In genomic region chr1:132326777-132327176, GRCm38 (mm10) we compare ENCODE assay signal across 9 mouse cellular contexts. TPM values are rescaled to one million over a fixed set of nuclear protein-coding genes. Genes with fewer than 3 reads are reported as not detected.
DNase-seq lines count a peak whose midpoint lies in the region; ATAC-seq lines count a peak whose summit lies in the region.
"Had no signal": no experiment of that assay in that cellular context is flagged by ENCODE, and none has a peak within 500 bp of the region (broad histone marks: within the 10 kb centered on the region; RNA-seq: fewer than 3 reads in every experiment).

No protein-coding gene starts in this region.

- no peak overlapping the region for H3K9ac ChIP-seq in hindbrain, embryonic 12.5 days
- H3K9ac ChIP-seq in limb, embryonic 12.5 days (replicated peaks), result no peak overlapping the region
- no peak overlapping the region for H3K9ac ChIP-seq in stomach, embryonic 15.5 days

- peaks cover 36% of the 10 kb centered on the region for H3K36me3 ChIP-seq in hindbrain, embryonic 12.5 days
- no peaks in the 10 kb centered on the region for H3K36me3 ChIP-seq in limb, embryonic 12.5 days
- H3K36me3 ChIP-seq in stomach, embryonic 15.5 days, result no peaks in the 10 kb centered on the region

- H3K27ac ChIP-seq in hindbrain, embryonic 12.5 days, result peak overlapping the region; percentile 81
- peak overlapping the region; percentile 25; the same call in 1 of the 2 replicates for H3K27ac ChIP-seq in limb, embryonic 12.5 days
- H3K27ac ChIP-seq in stomach, embryonic 15.5 days, result no peak overlapping the region

- peak; percentile 46 for ATAC-seq in hindbrain, embryonic 12.5 days (ENCODE audit: low FRiP score)
- 0 out of 2 replicates have a peak, but pooled peaks have one; percentile 48 for ATAC-seq in limb, embryonic 12.5 days (ENCODE audit: insufficient number of reproducible peaks, insufficient read depth, low FRiP score, low TSS enrichment, low read depth)
- peak; percentile 57 for ATAC-seq in stomach, embryonic 15.5 days (ENCODE audit: insufficient read depth, low FRiP score, low read depth)

- no peak overlapping the region for H3K4me2 ChIP-seq in hindbrain, embryonic 12.5 days (replicated peaks)
- no peak overlapping the region for H3K4me2 ChIP-seq in limb, embryonic 12.5 days
- no peak overlapping the region for H3K4me2 ChIP-seq in stomach, embryonic 15.5 days

- DNase-seq in ovary, adult 18-20 months (ENCODE audit: low spot score), result peak; percentile 49
- DNase-seq in ovary, postnatal 14 days (ENCODE audit: low spot score), result no peak
- no peak for DNase-seq in heart, postnatal 14 days
- no peak for DNase-seq in adrenal gland, adult 2 months
- DNase-seq in heart, adult 9 months (ENCODE audit: low spot score in 2 of 2), result no peak
- DNase-seq: gastrocnemius, postnatal 36 days had no signal

- 45% methylated on average over 9 of the region's 9 CpGs for WGBS in hindbrain, embryonic 12.5 days
- WGBS in limb, embryonic 12.5 days, result 43% methylated on average over 9 of the region's 9 CpGs
- WGBS in stomach, embryonic 15.5 days, result 54% methylated on average over 9 of the region's 9 CpGs

- peaks cover 67% of the 10 kb centered on the region for H3K4me1 ChIP-seq in hindbrain, embryonic 12.5 days
- H3K4me1 ChIP-seq in limb, embryonic 12.5 days (replicated peaks), result peaks cover 15% of the 10 kb centered on the region
- peaks cover 16% of the 10 kb centered on the region for H3K4me1 ChIP-seq in stomach, embryonic 15.5 days

- H3K4me3 ChIP-seq in hindbrain, embryonic 12.5 days, result no peak overlapping the region
- no peak overlapping the region for H3K4me3 ChIP-seq in limb, embryonic 12.5 days (replicated peaks)
- no peak overlapping the region for H3K4me3 ChIP-seq in stomach, embryonic 15.5 days (replicated peaks)

- H3K9me3 ChIP-seq in hindbrain, embryonic 12.5 days (replicated peaks), result no peaks in the 10 kb centered on the region
- no peaks in the 10 kb centered on the region for H3K9me3 ChIP-seq in limb, embryonic 12.5 days
- H3K9me3 ChIP-seq in stomach, embryonic 15.5 days, result no peaks in the 10 kb centered on the region

- intact Hi-C loops in heart, postnatal 14 days (cut with DNase I), result no loop called here

- H3K27me3 ChIP-seq in hindbrain, embryonic 12.5 days, result no peaks in the 10 kb centered on the region
- H3K27me3 ChIP-seq in limb, embryonic 12.5 days, result 0 out of 2 replicates have a peak, but pooled peaks cover 3% of the 10 kb centered on the region
- no peaks in the 10 kb centered on the region for H3K27me3 ChIP-seq in stomach, embryonic 15.5 days (replicated peaks)

RNA-seq across cellular contexts. Expression of gene Nuak2, which starts 10.9 kb away (rescaled TPM):
- polyA plus RNA-seq in hindbrain, embryonic 12.5 days (2016; fragmentation: Nextera tagmentation; extraction: Ambion mirVana), result 29.7 and 30.0 TPM in 2 replicates
- polyA plus RNA-seq in limb, embryonic 12.5 days (2016; fragmentation: Nextera tagmentation; extraction: Ambion mirVana), result 0.63 and 0.95 TPM in 2 replicates
- polyA plus RNA-seq in stomach, embryonic 15.5 days (2015; fragmentation: Nextera tagmentation; extraction: Ambion mirVana), result 6.1 and 6.5 TPM in 2 replicates
- total RNA-seq in heart, postnatal 14 days (2021), result 1 to 10 TPM; 3.6 to 5.4 TPM
- 1 to 10 TPM; 4.7 TPM for total RNA-seq in adrenal gland, adult 2 months (2021)
- polyA plus RNA-seq in adrenal gland, adult 2 months (2012; rRNA removed), result 2.8 and 2.9 TPM in 2 replicates

RNA-seq across cellular contexts. Expression of gene Klhdc8a, which starts 28.4 kb away (rescaled TPM):
- 5.1 and 5.3 TPM in 2 replicates for polyA plus RNA-seq in hindbrain, embryonic 12.5 days (2016; fragmentation: Nextera tagmentation; extraction: Ambion mirVana)
- polyA plus RNA-seq in limb, embryonic 12.5 days (2016; fragmentation: Nextera tagmentation; extraction: Ambion mirVana), result 0.05 TPM in 1 of 2 replicates, not detected in the other
- polyA plus RNA-seq in stomach, embryonic 15.5 days (2015; fragmentation: Nextera tagmentation; extraction: Ambion mirVana), result 0.14 and 0.15 TPM in 2 replicates
- 10 to 100 TPM; 23.6 to 29.0 TPM for total RNA-seq in heart, postnatal 14 days (2021)
- total RNA-seq in adrenal gland, adult 2 months (2021), result 100 to 1,000 TPM in 1 of 2 experiments, 10 to 100 TPM in 1; 98.4 to 272 TPM
- polyA plus RNA-seq in adrenal gland, adult 2 months (2012; rRNA removed), result 162 and 163 TPM in 2 replicates

Comparison
In these comparisons a context has a peak if more than half of its experiments do, and no peak if none do; other contexts are left out.
1. RNA of gene Klhdc8a, which starts 28.4 kb away (polyA plus RNA-seq): 162 to 163 TPM in adrenal gland, adult 2 months; 5.1 to 5.3 TPM in hindbrain, embryonic 12.5 days, 0.14 to 0.15 TPM in stomach, embryonic 15.5 days and 0.05 TPM in limb, embryonic 12.5 days; every median in the first group is over 10 times any median in the second.
2. Peak in every context shown above with its lines, with median percentiles within 50 percentile points of each other: ATAC-seq.